Mouse (Mus musculus): ENCODE results near the gene Pcnp. TPM values are rescaled to one million over a fixed set of nuclear protein-coding genes. Genes with fewer than 3 reads are reported as not detected.

Gene Pcnp
- total RNA-seq, 2 experiments from 2014 or later, result 63.5 to 65.0 TPM

GRCm38 (mm10) chr16:56037138-56038010 is 7.8 kb upstream of the Pcnp start, which contains the start of gene Trmt10c:
Gene Trmt10c, minus strand, starts transcription at chr16:56037819.
- intact Hi-C loops (cut with DNase I), result no loop called here
- DNase-seq, result peak; percentile 94 to 96

GRCm38 (mm10) chr16:56036501-56036900 is 7.0 kb upstream of the Pcnp start:
- DNase-seq, result no peak
- intact Hi-C loops (cut with DNase I), result no loop called here

GRCm38 (mm10) chr16:56034566-56034965 is 5.0 kb upstream of the Pcnp start:
- intact Hi-C loops (cut with DNase I), result no loop called here
- no peak for DNase-seq

- DNase-seq, result no peak
- intact Hi-C loops (cut with DNase I), result loop anchor here (2.0 kb wide), 1 partner anchor 54 kb away; no protein-coding TSS in a partner anchor
Observed at GRCm38 (mm10) chr16:56028722-56029551, 602 bp downstream of the Pcnp start.

- intact Hi-C loops (cut with DNase I), result loop anchor here (2.0 kb wide), 1 partner anchor 53 kb away; no protein-coding TSS in a partner anchor
- DNase-seq, result no peak
Observed at GRCm38 (mm10) chr16:56027854-56028629, 1.5 kb downstream of the Pcnp start.

GRCm38 (mm10) chr16:56019660-56020059 is 9.9 kb downstream of the Pcnp start:
- intact Hi-C loops (cut with DNase I), result loop anchor here (5.0 kb wide), 1 partner anchor 43 kb away; no protein-coding TSS in a partner anchor
- DNase-seq, result no peak

- intact Hi-C loops (cut with DNase I), result no loop called here
- no peak for DNase-seq
Observed at GRCm38 (mm10) chr16:56014076-56014475, 15.5 kb downstream of the Pcnp start.

- intact Hi-C loops (cut with DNase I), result no loop called here
- DNase-seq, result no peak
Observed at GRCm38 (mm10) chr16:56012789-56013743, 16.5 kb downstream of the Pcnp start.

- no peak for DNase-seq
- intact Hi-C loops (cut with DNase I), result no loop called here
Observed at GRCm38 (mm10) chr16:56008862-56009261, 20.7 kb downstream of the Pcnp start.

- intact Hi-C loops (cut with DNase I), result no loop called here
Observed at GRCm38 (mm10) chr16:56006798-56007197, 22.7 kb downstream of the Pcnp start.

GRCm38 (mm10) chr16:55994235-55994634 is 35.3 kb downstream of the Pcnp start:
- DNase-seq, result no peak
- intact Hi-C loops (cut with DNase I), result no loop called here

More at GRCm38 (mm10) chr16:56006798-56007197, 22.7 kb downstream of the Pcnp start:
- DNase-seq, result no peak

GRCm38 (mm10) chr16:55990311-55990710 is 39.2 kb downstream of the Pcnp start:
- intact Hi-C loops (cut with DNase I), result no loop called here
- DNase-seq, result no peak

- no peak for DNase-seq
- intact Hi-C loops (cut with DNase I), result no loop called here
Observed at GRCm38 (mm10) chr16:55986001-55986400, 43.5 kb downstream of the Pcnp start.

GRCm38 (mm10) chr16:55974903-55975285 is 54.6 kb downstream of the Pcnp start:
- DNase-seq, result peak in 1 of 2 experiments; percentile 58
- intact Hi-C loops (cut with DNase I), result loop anchor here (2.0 kb wide), 1 partner anchor 54 kb away; the partner anchor contains the start of gene Pcnp

GRCm38 (mm10) chr16:55974256-55974902 is 55.2 kb downstream of the Pcnp start:
- peak; percentile 93 to 94 for DNase-seq
- intact Hi-C loops (cut with DNase I), result loop anchor here (2.0 kb wide), 1 partner anchor 54 kb away; the partner anchor contains the start of gene Pcnp

- intact Hi-C loops (cut with DNase I), result loop anchor here (2.0 kb wide), 1 partner anchor 55 kb away; the partner anchor contains the start of gene Pcnp
- peak; percentile 99 for DNase-seq
Observed at GRCm38 (mm10) chr16:55973431-55974255, 55.9 kb downstream of the Pcnp start, which contains the start of gene Zbtb11. Gene Zbtb11, plus strand, starts transcription at chr16:55973883.

GRCm38 (mm10) chr16:55972626-55973201 is 56.8 kb downstream of the Pcnp start:
- intact Hi-C loops (cut with DNase I), result no loop called here
- DNase-seq, result no peak

Measured in heart, postnatal 10 days (tissue).